Mouse (Mus musculus): ENCODE data around the gene Prkaca.
"Not testable (repeated sequence)": the region's sequence is repeated elsewhere in the genome, so short reads cannot be mapped to it uniquely, and the experiment has no call there.

The Prkaca gene

DNA sequence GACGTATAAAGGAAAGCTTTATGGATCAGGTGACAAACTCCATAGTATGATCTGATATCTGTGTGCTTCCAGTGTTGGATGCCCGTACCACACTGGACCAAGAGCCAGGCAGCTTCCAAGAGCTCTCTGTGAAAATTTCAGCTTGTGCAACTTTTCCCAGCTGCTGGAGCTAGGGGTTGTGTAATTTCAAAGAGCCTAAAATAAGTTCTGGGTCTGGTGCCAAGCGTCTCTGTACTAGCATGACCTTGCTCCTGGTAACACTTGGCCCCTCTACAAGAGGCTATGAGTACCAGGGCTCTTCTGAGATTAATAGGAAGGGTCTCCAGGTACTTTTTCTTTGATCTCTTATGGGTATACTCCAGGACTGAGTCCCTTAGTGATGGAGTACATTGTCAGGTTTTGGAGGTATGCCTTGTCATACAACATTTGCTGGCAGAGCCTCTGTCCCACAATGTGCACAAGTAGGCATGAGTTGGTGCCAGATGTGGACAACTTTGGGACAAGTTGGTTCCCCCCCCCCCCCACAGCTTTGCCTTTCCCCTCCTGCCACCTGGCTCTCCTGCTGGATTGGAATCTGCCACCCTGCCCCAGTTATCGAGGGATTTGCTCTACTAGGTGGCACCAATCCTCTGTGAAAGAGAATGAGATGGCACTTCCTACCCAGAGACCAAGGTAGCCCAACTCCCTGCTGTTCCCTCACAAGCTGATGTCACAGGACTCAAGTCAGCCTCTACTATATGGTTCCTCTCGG, 8.6 kb upstream of the Prkaca start:
- H3K27me3 ChIP-seq (ENCODE audit: control insufficient read depth, insufficient read depth, low read length, poor library complexity, severe bottlenecking), result no peaks in the 10 kb centered on the region
- DNase-seq (ENCODE audit: low read depth, low spot score), result no peak

GRCm38 (mm10) chr8:83967701-83968100, 5.1 kb upstream of the Prkaca start:
- no peaks in the 10 kb centered on the region for H3K27me3 ChIP-seq (ENCODE audit: control insufficient read depth, insufficient read depth, low read length, poor library complexity, severe bottlenecking)
- H3K36me3 ChIP-seq (ENCODE audit: control insufficient read depth, insufficient read depth, low read length, poor library complexity, severe bottlenecking), result no peaks in the 10 kb centered on the region
- DNase-seq (ENCODE audit: low read depth, low spot score), result no peak

More for the DNA sequence above, 8.6 kb upstream of the Prkaca start:
- H3K36me3 ChIP-seq (ENCODE audit: control insufficient read depth, insufficient read depth, low read length, poor library complexity, severe bottlenecking), result no peaks in the 10 kb centered on the region

GRCm38 (mm10) chr8:83971121-83971520, 1.7 kb upstream of the Prkaca start:
- no peak for DNase-seq (ENCODE audit: low read depth, low spot score)
- no peaks in the 10 kb centered on the region for H3K36me3 ChIP-seq (ENCODE audit: control insufficient read depth, insufficient read depth, low read length, poor library complexity, severe bottlenecking)
- no peaks in the 10 kb centered on the region for H3K27me3 ChIP-seq (ENCODE audit: control insufficient read depth, insufficient read depth, low read length, poor library complexity, severe bottlenecking)

DNA sequence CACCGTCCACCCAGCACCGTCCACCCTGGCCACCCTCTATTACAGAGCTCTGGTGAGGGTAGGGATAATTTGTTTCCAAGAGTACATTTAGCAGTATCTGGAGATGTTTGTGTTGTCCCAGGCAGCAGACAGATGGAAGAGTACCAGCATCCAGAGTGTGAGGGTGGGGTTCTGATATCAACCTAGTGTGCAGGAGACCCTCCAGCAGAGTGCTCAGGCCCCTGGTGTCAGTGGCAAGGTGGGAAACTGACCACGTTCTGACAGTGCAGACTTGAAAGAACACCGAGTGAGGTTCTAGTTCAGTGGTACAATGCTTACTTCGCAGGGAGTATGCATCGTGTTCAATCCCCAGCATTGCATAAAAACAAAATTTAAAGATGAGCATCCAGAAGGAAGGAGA, 1.1 kb upstream of the Prkaca start:
- no peaks in the 10 kb centered on the region for H3K27me3 ChIP-seq (ENCODE audit: control insufficient read depth, insufficient read depth, low read length, poor library complexity, severe bottlenecking)
- no peaks in the 10 kb centered on the region for H3K36me3 ChIP-seq (ENCODE audit: control insufficient read depth, insufficient read depth, low read length, poor library complexity, severe bottlenecking)
- no peak for DNase-seq (ENCODE audit: low read depth, low spot score)

GRCm38 (mm10) chr8:83973161-83974031, 603 bp downstream of the Prkaca start:
- no peaks in the 10 kb centered on the region for H3K36me3 ChIP-seq (ENCODE audit: control insufficient read depth, insufficient read depth, low read length, poor library complexity, severe bottlenecking)
- DNase-seq (ENCODE audit: low read depth, low spot score), result peak; percentile 37
- no peaks in the 10 kb centered on the region for H3K27me3 ChIP-seq (ENCODE audit: control insufficient read depth, insufficient read depth, low read length, poor library complexity, severe bottlenecking)

GRCm38 (mm10) chr8:83974521-83974920, 1.7 kb downstream of the Prkaca start:
- no peak for DNase-seq (ENCODE audit: low read depth, low spot score)
- no peaks in the 10 kb centered on the region for H3K27me3 ChIP-seq (ENCODE audit: control insufficient read depth, insufficient read depth, low read length, poor library complexity, severe bottlenecking)
- H3K36me3 ChIP-seq (ENCODE audit: control insufficient read depth, insufficient read depth, low read length, poor library complexity, severe bottlenecking), result no peaks in the 10 kb centered on the region

- DNase-seq (ENCODE audit: low read depth, low spot score), result peak; percentile 65
- no peaks in the 10 kb centered on the region for H3K36me3 ChIP-seq (ENCODE audit: control insufficient read depth, insufficient read depth, low read length, poor library complexity, severe bottlenecking)
- no peaks in the 10 kb centered on the region for H3K27me3 ChIP-seq (ENCODE audit: control insufficient read depth, insufficient read depth, low read length, poor library complexity, severe bottlenecking)
Measured at GRCm38 (mm10) chr8:83976101-83976630, 3.4 kb downstream of the Prkaca start.

DNA sequence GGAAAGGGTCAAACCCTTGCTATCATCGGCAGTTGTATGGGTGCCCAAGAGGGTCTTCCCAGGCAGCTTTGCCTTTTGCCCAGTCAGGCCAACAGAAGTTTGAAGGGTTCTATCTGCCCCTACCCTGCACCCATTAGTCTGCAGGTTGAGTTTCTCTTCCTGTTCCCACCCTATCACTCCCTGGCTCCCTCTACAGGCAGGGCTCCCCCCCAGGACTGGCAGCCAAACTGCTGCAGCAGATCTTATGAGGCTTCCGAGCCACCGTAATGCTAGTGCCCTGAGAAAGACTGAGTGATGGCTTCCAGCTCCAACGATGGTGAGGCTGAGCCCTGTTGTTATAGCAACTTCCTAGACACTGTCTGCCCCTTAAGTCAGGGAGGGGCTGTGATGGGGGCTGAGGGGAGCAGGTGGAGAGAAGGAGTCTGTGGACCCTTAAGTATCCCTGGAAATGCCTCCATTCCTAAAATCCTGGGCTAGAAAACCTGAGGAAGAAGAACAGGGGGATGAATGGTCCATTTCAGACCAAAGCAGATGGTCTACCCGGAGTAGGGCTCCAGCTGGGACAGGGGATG, 4.1 kb downstream of the Prkaca start:
- peak; percentile 43 for DNase-seq (ENCODE audit: low read depth, low spot score)
- H3K27me3 ChIP-seq (ENCODE audit: control insufficient read depth, insufficient read depth, low read length, poor library complexity, severe bottlenecking), result no peaks in the 10 kb centered on the region
- H3K36me3 ChIP-seq (ENCODE audit: control insufficient read depth, insufficient read depth, low read length, poor library complexity, severe bottlenecking), result no peaks in the 10 kb centered on the region

- H3K27me3 ChIP-seq (ENCODE audit: control insufficient read depth, insufficient read depth, low read length, poor library complexity, severe bottlenecking), result no peaks in the 10 kb centered on the region
- H3K36me3 ChIP-seq (ENCODE audit: control insufficient read depth, insufficient read depth, low read length, poor library complexity, severe bottlenecking), result no peaks in the 10 kb centered on the region
- no peak for DNase-seq (ENCODE audit: low read depth, low spot score)
Measured at GRCm38 (mm10) chr8:83977646-83978045, 4.9 kb downstream of the Prkaca start.

- no peak for DNase-seq (ENCODE audit: low read depth, low spot score)
- Histone ChIP-seq H3K36me3 (ENCODE audit: control insufficient read depth, insufficient read depth, low read length, poor library complexity, severe bottlenecking) (no peaks in the 10 kb centered on the region), H3K27me3 (ENCODE audit: control insufficient read depth, insufficient read depth, low read length, poor library complexity, severe bottlenecking) (no peaks in the 10 kb centered on the region)
Measured at GRCm38 (mm10) chr8:83978200-83978599, 5.4 kb downstream of the Prkaca start.

DNA sequence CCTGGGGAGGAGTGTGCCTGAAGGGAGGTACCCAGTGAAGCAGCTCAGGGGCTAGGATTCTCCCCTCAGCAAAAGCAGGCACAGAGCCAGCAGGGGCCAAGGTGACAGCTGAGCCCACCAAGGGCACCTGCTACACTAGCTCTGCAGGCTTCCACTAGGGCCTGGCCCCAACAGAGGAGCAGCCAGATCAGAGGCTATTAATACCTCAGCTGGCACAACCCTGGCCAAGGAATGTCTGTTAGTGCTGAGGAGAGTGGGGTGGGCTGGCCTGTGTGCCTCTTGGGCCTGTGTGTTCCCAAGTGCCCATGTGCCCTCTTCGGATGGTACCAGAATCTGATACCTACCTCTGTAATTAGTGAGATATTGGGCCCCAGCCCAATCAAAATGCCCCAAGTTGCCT, 7.5 kb downstream of the Prkaca start:
- H3K36me3 ChIP-seq (ENCODE audit: control insufficient read depth, insufficient read depth, low read length, poor library complexity, severe bottlenecking), result 0 out of 2 replicates have a peak, but pooled peaks cover 2% of the 10 kb centered on the region
- no peaks in the 10 kb centered on the region for H3K27me3 ChIP-seq (ENCODE audit: control insufficient read depth, insufficient read depth, low read length, poor library complexity, severe bottlenecking)
- DNase-seq (ENCODE audit: low read depth, low spot score), result no peak

DNA sequence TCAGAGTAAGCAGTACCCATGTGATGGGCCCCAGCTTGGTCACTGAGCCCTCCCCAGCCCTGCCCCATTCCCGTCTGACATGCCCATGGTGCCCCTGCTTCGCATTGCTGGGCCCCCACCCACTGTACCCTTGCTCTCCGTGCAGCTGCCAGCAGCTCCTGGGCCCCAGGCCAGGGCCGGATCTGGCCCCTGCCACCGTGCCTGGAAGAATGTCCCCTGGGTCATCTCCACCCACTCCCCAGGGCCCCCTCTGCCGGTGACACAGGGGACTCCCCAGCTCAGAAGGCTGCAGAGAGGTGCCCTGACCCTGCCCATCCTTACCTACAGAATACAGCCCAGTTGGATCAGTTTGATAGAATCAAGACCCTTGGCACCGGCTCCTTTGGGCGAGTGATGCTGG, 8.1 kb downstream of the Prkaca start:
- no peaks in the 10 kb centered on the region for H3K27me3 ChIP-seq (ENCODE audit: control insufficient read depth, insufficient read depth, low read length, poor library complexity, severe bottlenecking)

DNA sequence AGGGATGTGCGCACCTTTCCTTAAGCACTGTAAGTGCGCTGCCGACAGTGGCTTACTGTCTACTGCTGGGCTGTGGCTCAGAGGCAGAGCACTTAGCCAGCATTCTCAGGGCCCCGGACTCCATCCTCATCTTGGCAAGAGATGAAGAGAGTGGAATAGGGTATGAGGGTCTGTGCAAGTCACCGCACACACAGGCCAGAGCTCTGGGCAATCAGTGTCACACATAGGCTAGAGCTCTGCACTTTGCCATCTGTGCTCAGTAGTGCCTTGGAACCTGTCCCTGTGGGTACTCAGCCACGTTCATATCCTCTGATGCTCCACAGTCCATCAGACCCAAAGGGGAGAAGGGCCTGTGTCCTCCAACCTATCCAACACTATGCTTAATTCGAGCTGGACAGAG, 8.7 kb downstream of the Prkaca start:
- peaks cover 6% of the 10 kb centered on the region; the same call in 1 of the 2 replicates for H3K36me3 ChIP-seq (ENCODE audit: control insufficient read depth, insufficient read depth, low read length, poor library complexity, severe bottlenecking)
- DNase-seq (ENCODE audit: low read depth, low spot score), result no peak
- H3K27me3 ChIP-seq (ENCODE audit: control insufficient read depth, insufficient read depth, low read length, poor library complexity, severe bottlenecking), result no peaks in the 10 kb centered on the region

More for the DNA sequence above, 8.1 kb downstream of the Prkaca start:
- H3K36me3 ChIP-seq (ENCODE audit: control insufficient read depth, insufficient read depth, low read length, poor library complexity, severe bottlenecking), result peaks cover 2% of the 10 kb centered on the region; the same call in 1 of the 2 replicates
- DNase-seq (ENCODE audit: low read depth, low spot score), result no peak

DNA sequence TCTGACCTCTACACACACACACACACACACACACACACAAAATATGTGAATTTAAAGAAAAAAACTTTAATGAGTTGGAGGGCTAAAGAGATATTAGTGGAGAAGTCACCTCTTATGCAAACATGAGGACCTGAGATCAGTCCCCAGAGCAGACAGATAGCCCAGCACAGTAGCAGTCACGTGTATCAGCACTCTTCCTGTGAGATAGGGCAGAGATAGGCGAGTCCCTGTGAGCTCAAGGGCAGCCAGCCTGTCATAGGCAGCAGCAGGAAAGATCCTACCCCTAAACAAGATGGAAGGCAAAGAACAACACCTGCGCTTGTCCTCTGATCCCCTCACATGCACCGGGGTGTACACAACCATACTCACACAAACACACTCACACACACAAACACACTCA, 9.7 kb downstream of the Prkaca start:
- H3K27me3 ChIP-seq (ENCODE audit: control insufficient read depth, insufficient read depth, low read length, poor library complexity, severe bottlenecking), result no peaks in the 10 kb centered on the region
- DNase-seq (ENCODE audit: low read depth, low spot score), result no peak
- H3K36me3 ChIP-seq (ENCODE audit: control insufficient read depth, insufficient read depth, low read length, poor library complexity, severe bottlenecking), result peaks cover 8% of the 10 kb centered on the region; the same call in 1 of the 2 replicates

GRCm38 (mm10) chr8:83983222-83983621, 10.4 kb downstream of the Prkaca start:
- not testable (repeated sequence) for DNase-seq (ENCODE audit: low read depth, low spot score); H3K27me3 ChIP-seq (ENCODE audit: control insufficient read depth, insufficient read depth, low read length, poor library complexity, severe bottlenecking); H3K36me3 ChIP-seq (ENCODE audit: control insufficient read depth, insufficient read depth, low read length, poor library complexity, severe bottlenecking)
